Mouse (Mus musculus) stomach, embryonic 16.5 days (tissue): ENCODE measurements around the gene Nr5a2. TPM values are rescaled to one million over a fixed set of nuclear protein-coding genes. Genes with fewer than 3 reads are reported as not detected.

ENCODE experiments used
- ATAC-seq: fragments of 200-750 bp; cut with Nextera tagmentation; 2 replicates; pipeline ENCODE4 v1.8.0; 2017; ENCODE audit warnings: moderate number of reproducible peaks, moderate TSS enrichment; ENCODE audit not compliant: insufficient read depth, low FRiP score
- H3K27ac ChIP-seq: fragments of 300-500 bp; sonication (generic); 2 replicates; pipeline ENCODE4 v1.5.1; 2014; ENCODE audit warnings: low read length
- H3K27me3 ChIP-seq: fragments of 300-500 bp; sonication (generic); 2 replicates; pipeline ENCODE4 v1.6.1; 2014; ENCODE audit warnings: low read length, control low read depth, mixed read lengths; ENCODE audit not compliant: control insufficient read depth, insufficient read depth
- H3K36me3 ChIP-seq: fragments of 300-500 bp; sonication (generic); 2 replicates; pipeline ENCODE4 v1.6.1; 2014; ENCODE audit warnings: low read length; ENCODE audit not compliant: control insufficient read depth, insufficient read depth
- H3K4me1 ChIP-seq: fragments of 300-500 bp; sonication (generic); 2 replicates; pipeline ENCODE4 v1.6.1; 2014; ENCODE audit warnings: low read length, control low read depth, mixed read lengths; ENCODE audit not compliant: control insufficient read depth, insufficient read depth
- H3K4me2 ChIP-seq: fragments of 300-500 bp; sonication (generic); 2 replicates; pipeline ENCODE4 v1.6.1; 2014; ENCODE audit warnings: low read depth, low read length, mixed read lengths
- H3K4me3 ChIP-seq: fragments of 300-500 bp; sonication (generic); replicated peaks from 2 replicates; pipeline ENCODE4 v1.5.1; 2014; ENCODE audit warnings: mild to moderate bottlenecking, low read length
- H3K9ac ChIP-seq: fragments of 300-500 bp; sonication (generic); 2 replicates; pipeline ENCODE4 v1.6.1; 2014; ENCODE audit warnings: low read length
- H3K9me3 ChIP-seq: fragments of 300-500 bp; sonication (generic); replicated peaks from 2 replicates; pipeline ENCODE4 v1.6.1; 2016; ENCODE audit warnings: low read length, control low read depth; ENCODE audit not compliant: control insufficient read depth
- WGBS: fragments of 180-500 bp; shearing (Covaris S2); extraction: QIAGEN DNeasy Blood & Tissue Kit; methylation state at CpG from one replicate; pipeline ENCODE4 v1.1.7; 2014; 5-methylcytosine and 5-hydroxymethylcytosine counted together
- polyA plus RNA-seq: library from polyadenylated mRNA; unstranded; fragments of >200 nt; fragmentation: Nextera tagmentation; extraction: Ambion mirVana; gene quantifications from 2 replicates; pipeline ENCODE4 v1.2.1, GENCODE M21; 2015

Gene Nr5a2
- polyA plus RNA-seq, 1 experiment from 2014 or later = 4.1 TPM

GRCm38 (mm10) chr1:136856104-136856503 is 104.1 kb downstream of the Nr5a2 start:
- Histone ChIP-seq H3K9ac (no peak overlapping the region), H3K4me1 (no peaks in the 10 kb centered on the region), H3K27me3 (no peaks in the 10 kb centered on the region), H3K9me3 (no peaks in the 10 kb centered on the region), H3K36me3 (no peaks in the 10 kb centered on the region), H3K4me3 (no peak overlapping the region), H3K27ac (no peak overlapping the region), H3K4me2 (no peak overlapping the region)
- WGBS = 85% methylated on average over 3 of the region's 3 CpGs
- no peak for ATAC-seq

- no peaks in the 10 kb centered on the region for H3K27me3 ChIP-seq
- no peak overlapping the region for H3K4me2 ChIP-seq
- H3K36me3 ChIP-seq = no peaks in the 10 kb centered on the region
- peaks cover 3% of the 10 kb centered on the region; the same call in 1 of the 2 replicates for H3K4me1 ChIP-seq
- no peak for ATAC-seq
- no peak overlapping the region for H3K27ac ChIP-seq
- 77% methylated on average over 6 of the region's 6 CpGs for WGBS
- H3K9ac ChIP-seq = no peak overlapping the region
- no peaks in the 10 kb centered on the region; the same call in 1 of the 2 replicates for H3K9me3 ChIP-seq
- no peak overlapping the region for H3K4me3 ChIP-seq
These were observed 111.5 kb downstream of the Nr5a2 start for GRCm38 (mm10) chr1:136848791-136849190.

GRCm38 (mm10) chr1:136846081-136846480 is 114.2 kb downstream of the Nr5a2 start:
- H3K9me3 ChIP-seq = no peaks in the 10 kb centered on the region; the same call in 1 of the 2 replicates
- H3K36me3 ChIP-seq = no peaks in the 10 kb centered on the region
- no peak overlapping the region for H3K4me2 ChIP-seq
- H3K9ac ChIP-seq = no peak overlapping the region
- H3K4me1 ChIP-seq = peaks cover 3% of the 10 kb centered on the region; the same call in 1 of the 2 replicates
- H3K4me3 ChIP-seq = no peak overlapping the region
- H3K27me3 ChIP-seq = no peaks in the 10 kb centered on the region
- H3K27ac ChIP-seq = no peak overlapping the region
- WGBS = 64% methylated on average over 2 of the region's 2 CpGs
- no peak for ATAC-seq

GRCm38 (mm10) chr1:136845341-136845740 is 114.9 kb downstream of the Nr5a2 start:
- 84% methylated on average over 9 of the region's 9 CpGs for WGBS
- ATAC-seq = no peak

GRCm38 (mm10) chr1:136840512-136840911 is 119.7 kb downstream of the Nr5a2 start:
- Histone ChIP-seq H3K36me3 (no peaks in the 10 kb centered on the region), H3K4me1 (peaks cover 3% of the 10 kb centered on the region), H3K9ac (no peak overlapping the region), H3K27me3 (no peaks in the 10 kb centered on the region), H3K27ac (no peak overlapping the region), H3K4me2 (no peak overlapping the region), H3K4me3 (no peak overlapping the region), H3K9me3 (no peaks in the 10 kb centered on the region; the same call in 1 of the 2 replicates)
- no peak for ATAC-seq
- WGBS = 71% methylated on average over 7 of the region's 7 CpGs

More at GRCm38 (mm10) chr1:136845341-136845740, 114.9 kb downstream of the Nr5a2 start:
- Histone ChIP-seq H3K27me3 (no peaks in the 10 kb centered on the region), H3K4me3 (no peak overlapping the region), H3K4me1 (peaks cover 3% of the 10 kb centered on the region; the same call in 1 of the 2 replicates), H3K36me3 (no peaks in the 10 kb centered on the region), H3K9me3 (no peaks in the 10 kb centered on the region; the same call in 1 of the 2 replicates), H3K9ac (no peak overlapping the region), H3K4me2 (no peak overlapping the region), H3K27ac (no peak overlapping the region)

- no peak overlapping the region for H3K9ac ChIP-seq
- H3K27me3 ChIP-seq = no peaks in the 10 kb centered on the region
- H3K36me3 ChIP-seq = no peaks in the 10 kb centered on the region
- no peak overlapping the region for H3K27ac ChIP-seq
- 63% methylated on average over 10 of the region's 10 CpGs for WGBS
- H3K9me3 ChIP-seq = no peaks in the 10 kb centered on the region; the same call in 1 of the 2 replicates
- no peak overlapping the region for H3K4me2 ChIP-seq
- ATAC-seq = peak; percentile 7; the same call in 1 of the 2 replicates
- H3K4me1 ChIP-seq = peaks cover 2% of the 10 kb centered on the region
- H3K4me3 ChIP-seq = no peak overlapping the region
These were observed 121.0 kb downstream of the Nr5a2 start for GRCm38 (mm10) chr1:136839202-136839601.

GRCm38 (mm10) chr1:136832305-136833152 is 127.7 kb downstream of the Nr5a2 start:
- H3K9ac ChIP-seq = no peak overlapping the region
- WGBS = 58% methylated on average over 12 of the region's 12 CpGs

GRCm38 (mm10) chr1:136830992-136831391 is 129.3 kb downstream of the Nr5a2 start:
- no peaks in the 10 kb centered on the region for H3K27me3 ChIP-seq
- no peaks in the 10 kb centered on the region for H3K36me3 ChIP-seq
- no peak overlapping the region for H3K4me2 ChIP-seq
- no peak overlapping the region for H3K27ac ChIP-seq
- no peaks in the 10 kb centered on the region for H3K4me1 ChIP-seq
- no peaks in the 10 kb centered on the region for H3K9me3 ChIP-seq
- H3K4me3 ChIP-seq = no peak overlapping the region
- no peak overlapping the region for H3K9ac ChIP-seq
- WGBS = 90% methylated on average over 6 of the region's 6 CpGs
- no peak for ATAC-seq

More at GRCm38 (mm10) chr1:136832305-136833152, 127.7 kb downstream of the Nr5a2 start:
- no peak for ATAC-seq
- H3K4me3 ChIP-seq = no peak overlapping the region
- no peak overlapping the region for H3K27ac ChIP-seq
- H3K27me3 ChIP-seq = no peaks in the 10 kb centered on the region
- no peak overlapping the region for H3K4me2 ChIP-seq
- no peaks in the 10 kb centered on the region for H3K36me3 ChIP-seq
- no peaks in the 10 kb centered on the region for H3K4me1 ChIP-seq
- no peaks in the 10 kb centered on the region for H3K9me3 ChIP-seq

GRCm38 (mm10) chr1:136829931-136830330 is 130.3 kb downstream of the Nr5a2 start:
- Histone ChIP-seq H3K4me3 (no peak overlapping the region), H3K36me3 (no peaks in the 10 kb centered on the region), H3K9me3 (no peaks in the 10 kb centered on the region), H3K27ac (no peak overlapping the region), H3K4me1 (no peaks in the 10 kb centered on the region), H3K27me3 (no peaks in the 10 kb centered on the region), H3K4me2 (no peak overlapping the region), H3K9ac (no peak overlapping the region)
- WGBS = 88% methylated on average over 3 of the region's 3 CpGs
- ATAC-seq = no peak
